Mouse (Mus musculus) limb, embryonic 13.5 days (tissue): ENCODE results near the gene Anapc15. TPM values are rescaled to one million over a fixed set of nuclear protein-coding genes. Genes with fewer than 3 reads are reported as not detected.

Experiments
- ATAC-seq: fragments of 200-750 bp; cut with Nextera tagmentation; 2 replicates; pipeline ENCODE4 v1.8.0; 2017; ENCODE audit warnings: low read depth, moderate number of reproducible peaks, moderate TSS enrichment; ENCODE audit not compliant: low FRiP score
- H3K27ac ChIP-seq: fragments of 300-500 bp; sonication (generic); 2 replicates; pipeline ENCODE4 v1.5.1; 2015; ENCODE audit warnings: inconsistent platforms, mild to moderate bottlenecking, moderate library complexity
- H3K27me3 ChIP-seq: fragments of 300-500 bp; sonication (generic); 2 replicates; pipeline ENCODE4 v1.6.1; 2015; ENCODE audit warnings: mild to moderate bottlenecking, inconsistent platforms
- H3K36me3 ChIP-seq: fragments of 300-500 bp; sonication (generic); 2 replicates; pipeline ENCODE4 v1.6.1; 2015; ENCODE audit warnings: inconsistent platforms, mild to moderate bottlenecking, moderate library complexity
- H3K4me1 ChIP-seq: fragments of 300-500 bp; sonication (generic); 2 replicates; pipeline ENCODE4 v1.6.1; 2015; ENCODE audit warnings: inconsistent platforms
- H3K4me2 ChIP-seq: fragments of 300-500 bp; sonication (generic); replicated peaks from 2 replicates; pipeline ENCODE4 v1.6.1; 2015; ENCODE audit warnings: inconsistent platforms, mild to moderate bottlenecking, moderate library complexity
- H3K4me3 ChIP-seq: fragments of 300-500 bp; sonication (generic); 2 replicates; pipeline ENCODE4 v1.5.1; 2015; ENCODE audit warnings: moderate library complexity, mild to moderate bottlenecking, inconsistent platforms
- H3K9ac ChIP-seq: fragments of 300-500 bp; sonication (generic); 2 replicates; pipeline ENCODE4 v1.6.1; 2015; ENCODE audit warnings: mild to moderate bottlenecking, inconsistent platforms
- H3K9me3 ChIP-seq: fragments of 300-500 bp; sonication (generic); 2 replicates; pipeline ENCODE4 v1.6.1; 2016; ENCODE audit warnings: inconsistent platforms
- WGBS: fragments of 180-500 bp; shearing (Covaris S2); methylation state at CpG from one replicate; pipeline ENCODE4 v1.1.7; 2015; 5-methylcytosine and 5-hydroxymethylcytosine counted together
- polyA plus RNA-seq: library from polyadenylated mRNA; unstranded; fragments of >200 nt; fragmentation: Nextera tagmentation; extraction: Ambion mirVana; gene quantifications from 2 replicates; pipeline ENCODE4 v1.2.1, GENCODE M21; 2015

Anapc15 gene
- polyA plus RNA-seq, 1 experiment from 2014 or later = 70.6 TPM

- H3K9ac ChIP-seq = no peak within 1 kb of the TSS
- 92% methylated on average over 4 of the region's 4 CpGs for WGBS
Observed at GRCm38 (mm10) chr7:101857094-101857493, 6.4 kb upstream of the Anapc15 start, which contains the start of gene Folr2. TSS of gene Folr2 (minus strand) at chr7:101857194.

GRCm38 (mm10) chr7:101858362-101858761 is 5.2 kb upstream of the Anapc15 start:
- no peaks in the 10 kb centered on the region for H3K9me3 ChIP-seq
- ATAC-seq = no peak
- 67% methylated on average over 9 of the region's 9 CpGs for WGBS

More at GRCm38 (mm10) chr7:101857094-101857493, 6.4 kb upstream of the Anapc15 start, which contains the start of gene Folr2:
- ATAC-seq = no peak
- Histone ChIP-seq H3K9me3 (no peaks in the 10 kb centered on the region), H3K4me2 (no peak within 1 kb of the TSS), H3K27me3 (no peaks in the 10 kb centered on the region), H3K36me3 (no peaks in the 10 kb centered on the region), H3K27ac (no peak within 1 kb of the TSS), H3K4me1 (no peaks in the 10 kb centered on the region), H3K4me3 (no peak within 1 kb of the TSS)

GRCm38 (mm10) chr7:101860978-101861377 is 2.5 kb upstream of the Anapc15 start:
- Histone ChIP-seq H3K4me2 (no peak overlapping the region), H3K9ac (no peak overlapping the region), H3K9me3 (no peaks in the 10 kb centered on the region), H3K4me1 (no peaks in the 10 kb centered on the region), H3K36me3 (no peaks in the 10 kb centered on the region), H3K27me3 (no peaks in the 10 kb centered on the region), H3K27ac (no peak overlapping the region), H3K4me3 (no peak overlapping the region)
- ATAC-seq = no peak

More at GRCm38 (mm10) chr7:101858362-101858761, 5.2 kb upstream of the Anapc15 start:
- Histone ChIP-seq H3K4me1 (no peaks in the 10 kb centered on the region), H3K27ac (no peak overlapping the region), H3K36me3 (no peaks in the 10 kb centered on the region), H3K9ac (no peak overlapping the region), H3K4me3 (no peak overlapping the region), H3K27me3 (no peaks in the 10 kb centered on the region), H3K4me2 (no peak overlapping the region)

GRCm38 (mm10) chr7:101862291-101862690 is 1.2 kb upstream of the Anapc15 start:
- H3K27me3 ChIP-seq = no peaks in the 10 kb centered on the region
- H3K9ac ChIP-seq = no peak overlapping the region
- H3K4me3 ChIP-seq = no peak overlapping the region
- H3K4me1 ChIP-seq = no peaks in the 10 kb centered on the region
- no peaks in the 10 kb centered on the region for H3K9me3 ChIP-seq
- H3K27ac ChIP-seq = no peak overlapping the region
- no peaks in the 10 kb centered on the region for H3K36me3 ChIP-seq
- no peak overlapping the region for H3K4me2 ChIP-seq
- 71% methylated on average over 3 of the region's 3 CpGs for WGBS
- ATAC-seq = no peak

GRCm38 (mm10) chr7:101866491-101867265 is 3.2 kb downstream of the Anapc15 start:
- Histone ChIP-seq H3K4me2 (no peak overlapping the region), H3K27ac (no peak overlapping the region), H3K36me3 (no peaks in the 10 kb centered on the region), H3K9ac (no peak overlapping the region), H3K4me3 (no peak overlapping the region), H3K4me1 (no peaks in the 10 kb centered on the region), H3K27me3 (no peaks in the 10 kb centered on the region), H3K9me3 (no peaks in the 10 kb centered on the region)
- 79% methylated on average over 11 of the region's 11 CpGs for WGBS
- no peak for ATAC-seq

GRCm38 (mm10) chr7:101867482-101867881 is 4.0 kb downstream of the Anapc15 start:
- no peak for ATAC-seq
- 97% methylated on average over 4 of the region's 4 CpGs for WGBS
- Histone ChIP-seq H3K27me3 (no peaks in the 10 kb centered on the region), H3K27ac (no peak overlapping the region), H3K4me2 (no peak overlapping the region), H3K4me1 (no peaks in the 10 kb centered on the region), H3K9ac (no peak overlapping the region), H3K4me3 (no peak overlapping the region), H3K9me3 (no peaks in the 10 kb centered on the region), H3K36me3 (no peaks in the 10 kb centered on the region)

- H3K4me2 ChIP-seq = no peak overlapping the region
- H3K9me3 ChIP-seq = no peaks in the 10 kb centered on the region
- no peak overlapping the region for H3K27ac ChIP-seq
- no peaks in the 10 kb centered on the region for H3K27me3 ChIP-seq
- H3K4me1 ChIP-seq = no peaks in the 10 kb centered on the region
- no peak overlapping the region for H3K9ac ChIP-seq
- no peaks in the 10 kb centered on the region for H3K36me3 ChIP-seq
- no peak for ATAC-seq
- 80% methylated on average over 13 of the region's 13 CpGs for WGBS
- no peak overlapping the region for H3K4me3 ChIP-seq
Observed at GRCm38 (mm10) chr7:101868241-101869162, 5.0 kb downstream of the Anapc15 start.

- Histone ChIP-seq H3K9me3 (no peaks in the 10 kb centered on the region), H3K27ac (no peak overlapping the region), H3K27me3 (no peaks in the 10 kb centered on the region), H3K9ac (no peak overlapping the region), H3K4me1 (no peaks in the 10 kb centered on the region), H3K4me2 (no peak overlapping the region), H3K36me3 (no peaks in the 10 kb centered on the region), H3K4me3 (no peak overlapping the region)
- no peak for ATAC-seq
- WGBS = 67% methylated on average over 7 of the region's 7 CpGs
Observed at GRCm38 (mm10) chr7:101869163-101869500, 5.6 kb downstream of the Anapc15 start.

- 41% methylated on average over 2 of the region's 2 CpGs for WGBS
- Histone ChIP-seq H3K9me3 (no peaks in the 10 kb centered on the region), H3K4me3 (no peak within 1 kb of the TSS), H3K4me1 (no peaks in the 10 kb centered on the region), H3K4me2 (no peak within 1 kb of the TSS), H3K27me3 (no peaks in the 10 kb centered on the region), H3K9ac (no peak within 1 kb of the TSS), H3K36me3 (no peaks in the 10 kb centered on the region), H3K27ac (no peak within 1 kb of the TSS)
- no peak for ATAC-seq
Observed at GRCm38 (mm10) chr7:101870629-101871028, 7.1 kb downstream of the Anapc15 start, which contains the start of gene Folr1. TSS of gene Folr1 (minus strand) at chr7:101870788.

- no peak for ATAC-seq
- no peaks in the 10 kb centered on the region for H3K9me3 ChIP-seq
- 91% methylated on average over 3 of the region's 3 CpGs for WGBS
Observed at GRCm38 (mm10) chr7:101871296-101871695, 7.8 kb downstream of the Anapc15 start.

GRCm38 (mm10) chr7:101875978-101876377 is 12.5 kb downstream of the Anapc15 start:
- no peaks in the 10 kb centered on the region for H3K4me1 ChIP-seq
- no peaks in the 10 kb centered on the region for H3K36me3 ChIP-seq
- H3K9me3 ChIP-seq = no peaks in the 10 kb centered on the region
- H3K4me2 ChIP-seq = no peak overlapping the region
- no peaks in the 10 kb centered on the region for H3K27me3 ChIP-seq
- no peak overlapping the region for H3K9ac ChIP-seq
- no peak for ATAC-seq
- no peak overlapping the region for H3K27ac ChIP-seq
- no peak overlapping the region for H3K4me3 ChIP-seq
- WGBS = 76% methylated on average over 1 of the region's 1 CpGs

More at GRCm38 (mm10) chr7:101871296-101871695, 7.8 kb downstream of the Anapc15 start:
- Histone ChIP-seq H3K9ac (no peak overlapping the region), H3K27me3 (no peaks in the 10 kb centered on the region), H3K36me3 (no peaks in the 10 kb centered on the region), H3K27ac (no peak overlapping the region), H3K4me3 (no peak overlapping the region), H3K4me2 (no peak overlapping the region), H3K4me1 (no peaks in the 10 kb centered on the region)

- WGBS = 81% methylated on average over 4 of the region's 4 CpGs
- ATAC-seq = no peak
- Histone ChIP-seq H3K36me3 (no peaks in the 10 kb centered on the region), H3K27me3 (no peaks in the 10 kb centered on the region), H3K4me3 (no peak overlapping the region), H3K9me3 (no peaks in the 10 kb centered on the region), H3K4me1 (no peaks in the 10 kb centered on the region), H3K9ac (no peak overlapping the region), H3K4me2 (no peak overlapping the region), H3K27ac (no peak overlapping the region)
Observed at GRCm38 (mm10) chr7:101880855-101881254, 17.3 kb downstream of the Anapc15 start.
